Mouse (Mus musculus): ENCODE measurements around the gene Tulp4. TPM values are rescaled to one million over a fixed set of nuclear protein-coding genes. Genes with fewer than 3 reads are reported as not detected.
"Not testable (repeated sequence)": the region's sequence is repeated elsewhere in the genome, so short reads cannot be mapped to it uniquely, and the experiment has no call there.

Gene Tulp4
- polyA plus RNA-seq, 1 experiment = 144 TPM

- DNase-seq = peak; percentile 19 to 28
- WGBS = 69% methylated on average over 9 of the region's 12 CpGs
- H3K4me1 ChIP-seq (ENCODE audit: control insufficient read depth, insufficient read depth, low read length); H3K27me3 ChIP-seq (ENCODE audit: control insufficient read depth, insufficient read depth, low read length); H3K27ac ChIP-seq (ENCODE audit: insufficient read depth, low read length); H3K4me3 ChIP-seq (replicated peaks; ENCODE audit: insufficient read depth, low read depth, low read length): not testable (repeated sequence)
Measured at GRCm38 (mm10) chr17:6300190-6300863, 194.1 kb downstream of the Tulp4 start.

Other genes starting within 250 kb of the Tulp4 start
- gene Synj2, start 165.2 kb upstream of the Tulp4 start, polyA plus RNA-seq (2012; rRNA removed) = 20.9 and 25.1 TPM in 2 replicates
- 20.7 and 21.8 TPM in 2 replicates for gene Serac1, start 26.7 kb upstream of the Tulp4 start, polyA plus RNA-seq (2012; rRNA removed)
- 67.4 and 72.4 TPM in 2 replicates for gene Gtf2h5, start 26.7 kb upstream of the Tulp4 start, polyA plus RNA-seq (2012; rRNA removed)
- gene Tmem181a, start 150.4 kb downstream of the Tulp4 start, polyA plus RNA-seq (2012; rRNA removed) = 83.8 and 86.6 TPM in 2 replicates
- gene Dynlt1a, start 211.1 kb downstream of the Tulp4 start, polyA plus RNA-seq (2012; rRNA removed) = 18.7 and 19.9 TPM in 2 replicates